In the genomic region with DNA sequence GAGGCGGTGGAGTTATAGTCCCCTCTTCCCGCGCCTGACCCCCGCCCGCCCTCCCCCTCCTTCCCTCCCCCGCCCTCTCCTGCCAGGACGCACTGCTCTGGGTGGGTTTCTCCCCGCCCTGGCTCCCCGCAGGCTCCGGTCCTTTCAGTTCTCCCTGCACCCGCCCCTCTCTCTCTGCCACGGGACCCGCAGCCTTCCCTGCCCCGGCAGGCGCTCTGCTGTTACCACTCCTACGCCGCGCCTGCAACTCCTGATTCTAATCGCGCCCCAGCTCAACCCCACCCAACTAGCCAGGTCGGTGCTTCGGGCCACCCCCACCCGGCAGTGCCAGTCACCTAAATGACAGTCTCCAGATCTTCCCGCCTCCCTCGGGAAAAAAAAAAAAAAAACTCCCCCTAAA, we compare ENCODE assay signal across 11 mouse cellular contexts. TPM values are rescaled to one million over a fixed set of nuclear protein-coding genes. Genes with fewer than 3 reads are reported as not detected.
DNase-seq lines count a peak whose midpoint lies in the region; ATAC-seq and TF ChIP-seq lines count a peak whose summit lies in the region.
"Had no signal": no experiment of that assay in that cellular context is flagged by ENCODE, and none has a peak within 500 bp of the region (broad histone marks: within the 10 kb centered on the region; RNA-seq: fewer than 3 reads in every experiment).

No protein-coding gene starts in this region.

- no peaks in the 10 kb centered on the region for H3K36me3 ChIP-seq in heart, embryonic 14.5 days (ENCODE audit: control insufficient read depth, insufficient read depth, low read length)
- H3K36me3 ChIP-seq in hindbrain, embryonic 14.5 days (replicated peaks; ENCODE audit: control insufficient read depth, insufficient read depth), result no peaks in the 10 kb centered on the region
- no peaks in the 10 kb centered on the region for H3K36me3 ChIP-seq in midbrain, embryonic 13.5 days

- TF ChIP-seq POLR2A in brain, embryonic 14.5 days (IDR thresholded peaks at IDR 0.05; ENCODE audit: borderline replicate concordance, extremely low read depth, insufficient read depth, insufficient read length, poor library complexity, severe bottlenecking), result no peak

- ATAC-seq in heart, embryonic 14.5 days (ENCODE audit: insufficient number of reproducible peaks, insufficient read depth, low FRiP score, low read depth), result no peak
- peak; percentile 14; the same call in 1 of the 2 replicates for ATAC-seq in hindbrain, embryonic 14.5 days (ENCODE audit: low FRiP score)
- ATAC-seq in midbrain, embryonic 13.5 days, result peak; percentile 49
- ATAC-seq in monocyte, adult 5-6 weeks (replicated peaks; ENCODE audit: insufficient number of reproducible peaks, low FRiP score, low TSS enrichment, poor library complexity, severe bottlenecking), result no peak

- H3K27ac ChIP-seq in heart, embryonic 14.5 days (replicated peaks in 1 of 2; ENCODE audit: control insufficient read depth in 1 of 2, insufficient read depth in 1 of 2, low read depth in 2 of 2, low read length in 2 of 2), result no peak overlapping the region
- peak overlapping the region; percentile 64; the same call in 1 of the 2 replicates for H3K27ac ChIP-seq in hindbrain, embryonic 14.5 days
- peak overlapping the region; percentile 80 for H3K27ac ChIP-seq in midbrain, embryonic 13.5 days

- peaks cover 94% of the 10 kb centered on the region for H3K27me3 ChIP-seq in heart, embryonic 14.5 days (ENCODE audit: control insufficient read depth, insufficient read depth, low read length)
- peaks cover 91% of the 10 kb centered on the region for H3K27me3 ChIP-seq in hindbrain, embryonic 14.5 days (ENCODE audit: control insufficient read depth, insufficient read depth, low read length)
- peaks cover 92% of the 10 kb centered on the region for H3K27me3 ChIP-seq in midbrain, embryonic 13.5 days

- no peak overlapping the region for H3K9ac ChIP-seq in heart, embryonic 14.5 days (ENCODE audit: low read length)
- H3K9ac ChIP-seq in hindbrain, embryonic 14.5 days, result peak overlapping the region; percentile 64
- peak overlapping the region; percentile 64 for H3K9ac ChIP-seq in midbrain, embryonic 13.5 days (replicated peaks)

- H3K9me3 ChIP-seq in heart, embryonic 14.5 days (ENCODE audit: control insufficient read depth, low read length), result no peaks in the 10 kb centered on the region
- H3K9me3 ChIP-seq in hindbrain, embryonic 14.5 days (ENCODE audit: control insufficient read depth, low read length), result no peaks in the 10 kb centered on the region
- H3K9me3 ChIP-seq in midbrain, embryonic 13.5 days, result no peaks in the 10 kb centered on the region

- peak overlapping the region; percentile 77 for H3K4me2 ChIP-seq in heart, embryonic 14.5 days (ENCODE audit: low read length)
- H3K4me2 ChIP-seq in hindbrain, embryonic 14.5 days (replicated peaks), result peak overlapping the region; percentile 82
- H3K4me2 ChIP-seq in midbrain, embryonic 13.5 days (replicated peaks), result peak overlapping the region; percentile 80

- no peak for DNase-seq in heart, postnatal 10 days
- DNase-seq in brain, embryonic 14.5 days (ENCODE audit: low read depth), result peak; percentile 18
- no peak for DNase-seq in hindbrain, embryonic 14.5 days (ENCODE audit: low spot score)
- DNase-seq in right cerebral cortex, postnatal 4 days, result no peak
- DNase-seq in gastrocnemius, postnatal 36 days, result no peak

- TF ChIP-seq CTCF in brain, embryonic 14.5 days (IDR thresholded peaks at IDR 0.05; ENCODE audit: borderline replicate concordance, extremely low read depth, insufficient read depth, insufficient read length), result no peak

- peaks cover 6 to 18% of the 10 kb centered on the region in 2 experiments; a peak in 3 of 4 replicates for H3K4me1 ChIP-seq in heart, embryonic 14.5 days (ENCODE audit: control insufficient read depth in 2 of 2, insufficient read depth in 2 of 2, low read length in 2 of 2)
- peaks cover 22% of the 10 kb centered on the region; the same call in 1 of the 2 replicates for H3K4me1 ChIP-seq in hindbrain, embryonic 14.5 days (replicated peaks; ENCODE audit: control insufficient read depth, insufficient read depth, low read length)
- H3K4me1 ChIP-seq in midbrain, embryonic 13.5 days (replicated peaks), result peaks cover 40% of the 10 kb centered on the region

- intact Hi-C loops in heart, postnatal 10 days (cut with DNase I), result no loop called here
- intact Hi-C loops in gastrocnemius, postnatal 36 days (cut with DNase I), result no loop called here

- peak overlapping the region in 1 of 2 experiments; percentile 41; a peak in 3 of 4 replicates for H3K4me3 ChIP-seq in heart, embryonic 14.5 days (ENCODE audit: control insufficient read depth in 1 of 2, insufficient read depth in 1 of 2, low read depth in 1 of 2, low read length in 2 of 2)
- H3K4me3 ChIP-seq in hindbrain, embryonic 14.5 days (replicated peaks; ENCODE audit: low read length), result peak overlapping the region; percentile 44
- H3K4me3 ChIP-seq in midbrain, embryonic 13.5 days (replicated peaks), result peak overlapping the region; percentile 48
- H3K4me3 ChIP-seq: erythroblast, embryonic 14.5 days had no signal

- WGBS in heart, embryonic 14.5 days, result under 1% methylated on average over 19 of the region's 25 CpGs
- 0% methylated on average over 19 of the region's 25 CpGs for WGBS in hindbrain, embryonic 14.5 days
- WGBS in midbrain, embryonic 13.5 days, result under 1% methylated on average over 21 of the region's 25 CpGs

RNA-seq across cellular contexts. Expression of a gene that starts 0.2 kb away (rescaled TPM):
- polyA plus RNA-seq in heart, embryonic 14.5 days (2014; fragmentation: Nextera tagmentation; extraction: Ambion mirVana), result not detected in 2 replicates
- total RNA-seq in heart, postnatal 10 days (2021), result not detected
- polyA plus RNA-seq in brain, embryonic 14.5 days (2012; rRNA removed), result 8.9 and 16.4 TPM in 2 replicates
- polyA plus RNA-seq in hindbrain, embryonic 14.5 days (2014; fragmentation: Nextera tagmentation; extraction: Ambion mirVana), result 6.1 and 6.2 TPM in 2 replicates
- polyA plus RNA-seq in midbrain, embryonic 13.5 days (2015; fragmentation: Nextera tagmentation; extraction: Ambion mirVana), result 8.0 and 9.9 TPM in 2 replicates
- not detected in 3 replicates for total RNA-seq in monocyte, adult 5-6 weeks (2017)
- total RNA-seq in gastrocnemius, postnatal 36 days (2021), result not detected
- total RNA-seq: adrenal gland, postnatal 25 days had no signal
- polyA plus RNA-seq: erythroblast, embryonic 14.5 days; large intestine, adult 2 months had no signal

Comparison
In these comparisons a context has a peak if more than half of its experiments do, and no peak if none do; other contexts are left out.
1. ATAC-seq: peak in hindbrain, embryonic 14.5 days (single experiment) and midbrain, embryonic 13.5 days (single experiment); none in heart, embryonic 14.5 days (single experiment) and monocyte, adult 5-6 weeks (single experiment).
2. H3K27ac ChIP-seq: peak in hindbrain, embryonic 14.5 days (single experiment) and midbrain, embryonic 13.5 days (single experiment); none in heart, embryonic 14.5 days (0 of 2).
3. Peak in every context shown above with its lines, with median percentiles within 50 percentile points of each other: H3K4me2 ChIP-seq.